Mouse (Mus musculus): ENCODE measurements around the gene Gpatch8. TPM values are rescaled to one million over a fixed set of nuclear protein-coding genes. Genes with fewer than 3 reads are reported as not detected.

Gene Gpatch8
- total and polyA plus RNA-seq, 3 experiments: 11.5 to 24.7 (median 16.6) TPM

- Histone ChIP-seq H3K4me3 (replicated peaks in 1 of 3; ENCODE audit: low read depth in 2 of 3, low read length in 2 of 3, poor library complexity in 1 of 3) (no peak overlapping the region), H3K36me3 (replicated peaks in 1 of 2; ENCODE audit: control insufficient read depth in 1 of 2, insufficient read depth in 1 of 2, low read length in 1 of 2) (peaks cover 24 to 47% of the 10 kb centered on the region in 2 experiments), H3K9ac (ENCODE audit: insufficient read depth, low read depth) (no peak overlapping the region), H3K4me1 (ENCODE audit: control insufficient read depth in 1 of 2, insufficient read depth in 2 of 2) (peaks cover 25 to 34% of the 10 kb centered on the region in 2 experiments), H3K27ac (ENCODE audit: insufficient read depth, low read depth) (no peak overlapping the region), H3K4me2 (ENCODE audit: insufficient read depth, low read depth, poor library complexity, severe bottlenecking) (no peak overlapping the region), H3K79me2 (replicated peaks; ENCODE audit: control insufficient read depth, extremely low read depth, insufficient read depth, poor library complexity, severe bottlenecking) (no peaks in the 10 kb centered on the region), H3K9me3 (replicated peaks; ENCODE audit: low read length) (peaks cover 29% of the 10 kb centered on the region), H3K27me3 (replicated peaks) (peaks cover 5% of the 10 kb centered on the region)
- in situ Hi-C loops (cut with MboI; ENCODE audit: low pct_ligation_motif_present, low pct_unique_long_range_greater_than_20kb, low sequenced_read_pairs) (no loop called here), dilution Hi-C loops (cut with MboI; ENCODE audit: extremely low pct_ligation_motif_present, extremely low pct_unique_long_range_greater_than_20kb, low sequenced_read_pairs) (no loop called here)
- TF ChIP-seq USF1 (IDR thresholded peaks at IDR 0.05; ENCODE audit: low read depth, low read length) (no peak), UBTF (IDR thresholded peaks at IDR 0.05; ENCODE audit: low read depth, low read length) (no peak), POLR2AphosphoS2 (IDR thresholded peaks at IDR 0.05; ENCODE audit: low read depth, low read length) (peak; percentile 74; the same call in 1 of the 2 replicates), GABPA (IDR thresholded peaks at IDR 0.05; ENCODE audit: insufficient replicate concordance, low read depth, low read length) (no peak), PAX5 (IDR thresholded peaks at IDR 0.05; ENCODE audit: low read length) (no peak)
- no peak for DNase-seq (ENCODE audit: extremely low read depth)
Observed at GRCm38 (mm10) chr11:102437120-102438061, 118.8 kb downstream of the Gpatch8 start.

GRCm38 (mm10) chr11:102436471-102436790 lies 119.8 kb downstream of the Gpatch8 start:
- H3K27ac ChIP-seq (ENCODE audit: insufficient read depth, low read depth): no peak overlapping the region
- no peak for DNase-seq (ENCODE audit: extremely low read depth)

More at GRCm38 (mm10) chr11:102436471-102436790, 119.8 kb downstream of the Gpatch8 start:
- Histone ChIP-seq H3K9ac (ENCODE audit: insufficient read depth, low read depth) (no peak overlapping the region), H3K36me3 (replicated peaks in 1 of 2; ENCODE audit: control insufficient read depth in 1 of 2, insufficient read depth in 1 of 2, low read length in 1 of 2) (peaks cover 24 to 47% of the 10 kb centered on the region in 2 experiments), H3K4me2 (ENCODE audit: insufficient read depth, low read depth, poor library complexity, severe bottlenecking) (no peak overlapping the region), H3K27me3 (replicated peaks) (peaks cover 2% of the 10 kb centered on the region), H3K4me1 (ENCODE audit: control insufficient read depth in 1 of 2, insufficient read depth in 2 of 2) (peaks cover 25 to 37% of the 10 kb centered on the region in 2 experiments), H3K4me3 (replicated peaks in 1 of 3; ENCODE audit: low read depth in 2 of 3, low read length in 2 of 3, poor library complexity in 1 of 3) (no peak overlapping the region), H3K9me3 (replicated peaks; ENCODE audit: low read length) (peaks cover 29% of the 10 kb centered on the region), H3K79me2 (replicated peaks; ENCODE audit: control insufficient read depth, extremely low read depth, insufficient read depth, poor library complexity, severe bottlenecking) (no peaks in the 10 kb centered on the region)
- in situ Hi-C loops (cut with MboI; ENCODE audit: low pct_ligation_motif_present, low pct_unique_long_range_greater_than_20kb, low sequenced_read_pairs) (no loop called here), dilution Hi-C loops (cut with MboI; ENCODE audit: extremely low pct_ligation_motif_present, extremely low pct_unique_long_range_greater_than_20kb, low sequenced_read_pairs) (no loop called here)
- TF ChIP-seq PAX5 (IDR thresholded peaks at IDR 0.05; ENCODE audit: low read length): no peak
- TF ChIP-seq CTCF (conservative IDR thresholded peaks at IDR 0.05 in 1 of 2, IDR thresholded peaks at IDR 0.05 in 1 of 2; ENCODE audit: low read depth in 2 of 2, low read length in 2 of 2): no peak
- no peak for TF ChIP-seq MAFK (IDR thresholded peaks at IDR 0.05; ENCODE audit: insufficient replicate concordance, low read length)
- no peak for TF ChIP-seq MXI1 (IDR thresholded peaks at IDR 0.05; ENCODE audit: low read depth, low read length)
- no peak for TF ChIP-seq KAT2A (IDR thresholded peaks at IDR 0.05; ENCODE audit: insufficient replicate concordance, low read length)
- TF ChIP-seq MEF2A (IDR thresholded peaks at IDR 0.05; ENCODE audit: borderline replicate concordance, low read depth, low read length): no peak
- no peak for TF ChIP-seq JUND (conservative IDR thresholded peaks at IDR 0.05; ENCODE audit: low read depth, low read length)
- no peak for TF ChIP-seq SMC3 (IDR thresholded peaks at IDR 0.05; ENCODE audit: low read depth, low read length)
- TF ChIP-seq ELF1 (IDR thresholded peaks at IDR 0.05; ENCODE audit: low read depth, low read length): no peak
- TF ChIP-seq EP300 (IDR thresholded peaks at IDR 0.05; ENCODE audit: low read length): no peak
- no peak for TF ChIP-seq NELFE (IDR thresholded peaks at IDR 0.05; ENCODE audit: low read depth, low read length)
- no peak for TF ChIP-seq ZMIZ1 (IDR thresholded peaks at IDR 0.05; ENCODE audit: low read depth, low read length)
- no peak for TF ChIP-seq HCFC1 (IDR thresholded peaks at IDR 0.05; ENCODE audit: low read depth, low read length)

Data from CH12.LX (cell line).